Mouse (Mus musculus) mouse embryonic stem cell (cell line): Measurements from ENCODE around the gene Phf1.
"Not testable (repeated sequence)": the region's sequence is repeated elsewhere in the genome, so short reads cannot be mapped to it uniquely, and the experiment has no call there.

ENCODE experiments used
- in situ Hi-C, 2 experiments: fragments of 300-500 bp; cut with MboI; formaldehyde crosslinking; loops; 1 replicate in 1 of 2; 3 replicates in 1 of 2; pipeline ENCODE4 v1.14.3; 2019 to 2020; ENCODE audit warnings: low sequenced_read_pairs in 2 of 2, low pct_unique_long_range_greater_than_20kb in 1 of 2, mixed read lengths in 1 of 2; ENCODE audit not compliant: unreplicated experiment in 1 of 2

The Phf1 gene

DNA sequence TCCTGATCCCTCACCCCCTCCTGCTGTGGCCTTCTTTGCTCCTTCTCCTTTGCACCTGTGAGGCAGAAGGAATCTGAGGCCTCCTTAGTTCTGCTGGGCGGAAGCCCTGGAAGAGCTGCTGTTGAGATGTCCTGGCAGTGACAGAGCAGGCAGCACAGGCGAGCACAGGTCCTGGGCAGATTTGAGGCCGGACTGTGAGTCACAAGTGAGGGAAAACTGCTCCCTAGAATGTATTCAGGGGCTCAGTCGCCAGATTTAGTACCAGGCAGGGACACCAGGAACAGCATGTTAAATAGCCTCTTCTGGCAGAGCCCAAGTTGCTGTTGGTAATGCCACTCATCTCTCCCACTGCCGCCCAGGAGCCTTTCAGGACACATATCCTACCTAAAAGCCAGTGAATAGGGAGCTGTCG lies 35.4 kb downstream of the Phf1 start:
- in situ Hi-C loops = no loop called here

DNA sequence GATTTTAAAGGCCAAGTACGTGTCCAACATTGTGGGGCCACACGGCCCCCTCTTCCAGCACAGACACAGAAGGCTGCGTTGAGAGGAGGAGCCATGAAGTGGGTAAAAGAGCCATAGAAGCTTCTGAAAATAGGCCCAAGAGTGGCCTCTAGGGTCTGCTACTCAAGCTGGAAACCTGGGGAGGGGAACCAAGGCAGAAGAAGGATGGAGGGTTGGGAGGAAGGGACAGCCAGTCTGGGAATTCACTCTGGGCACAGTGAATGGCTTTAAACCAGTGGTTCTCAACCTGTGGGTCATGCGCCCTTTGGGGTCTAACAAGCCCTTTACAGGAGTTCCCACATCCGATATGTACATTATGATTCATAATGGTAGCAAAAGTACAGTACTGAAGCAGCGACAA lies 36.4 kb downstream of the Phf1 start:
- in situ Hi-C loops = no loop called here

DNA sequence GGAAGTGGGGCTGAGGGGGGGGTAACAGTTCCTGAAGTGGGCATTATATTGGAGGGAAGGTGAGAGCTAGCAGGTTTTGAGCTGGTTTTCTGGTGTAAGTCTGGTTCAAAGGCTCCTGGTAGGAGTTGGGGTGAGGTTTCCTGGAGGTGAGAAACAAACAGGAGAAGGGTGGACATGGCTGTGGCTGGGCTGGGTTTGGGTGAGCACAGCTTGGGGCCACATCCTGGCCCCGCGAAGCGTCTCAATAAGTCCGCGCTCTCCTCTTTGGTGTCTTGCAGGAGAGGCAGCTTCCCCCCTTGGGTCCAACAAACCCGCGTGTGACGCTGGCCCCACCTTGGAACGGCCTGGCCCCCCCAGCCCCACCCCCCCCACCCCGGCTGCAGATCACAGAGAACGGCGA lies 37.4 kb downstream of the Phf1 start:
- in situ Hi-C loops = no loop called here

GRCm38 (mm10) chr17:26971247-26971905 lies 38.5 kb downstream of the Phf1 start:
- in situ Hi-C loops = no loop called here

DNA sequence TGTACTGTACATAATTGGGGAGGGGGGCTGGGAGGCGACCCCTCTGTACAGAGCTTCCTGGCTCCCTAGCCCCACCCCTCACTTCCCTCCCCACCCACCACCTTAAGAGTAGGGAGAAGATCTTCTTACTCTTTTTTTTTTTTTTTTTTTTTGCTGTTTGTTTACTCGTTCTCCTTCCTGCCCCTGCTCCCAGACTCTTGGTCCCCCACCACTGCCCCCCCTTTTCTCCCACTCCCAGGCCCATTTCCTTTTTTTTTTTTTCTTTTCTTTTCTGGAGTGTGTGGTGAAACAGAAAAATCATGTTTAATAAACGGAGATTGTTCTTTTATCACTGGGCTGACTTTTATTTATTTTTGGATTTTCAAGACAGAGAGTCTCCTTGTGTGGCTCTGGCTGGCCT lies 39.3 kb downstream of the Phf1 start:
- in situ Hi-C loops = no loop called here

GRCm38 (mm10) chr17:26972703-26973574 lies 40.1 kb downstream of the Phf1 start, which contains the start of gene Zbtb9:
Gene Zbtb9 (plus strand): TSS chr17:26973167.
- in situ Hi-C loops = no loop called here

GRCm38 (mm10) chr17:26974547-26974946 lies 41.7 kb downstream of the Phf1 start:
- in situ Hi-C loops = no loop called here

GRCm38 (mm10) chr17:26975415-26975814 lies 42.6 kb downstream of the Phf1 start:
- in situ Hi-C loops = no loop called here

- in situ Hi-C loops = not testable (repeated sequence)
Measured at GRCm38 (mm10) chr17:26977354-26977753, 44.5 kb downstream of the Phf1 start.

GRCm38 (mm10) chr17:26979426-26979825 lies 46.6 kb downstream of the Phf1 start:
- in situ Hi-C loops = no loop called here

GRCm38 (mm10) chr17:26981050-26981449 lies 48.2 kb downstream of the Phf1 start:
- in situ Hi-C loops = no loop called here

DNA sequence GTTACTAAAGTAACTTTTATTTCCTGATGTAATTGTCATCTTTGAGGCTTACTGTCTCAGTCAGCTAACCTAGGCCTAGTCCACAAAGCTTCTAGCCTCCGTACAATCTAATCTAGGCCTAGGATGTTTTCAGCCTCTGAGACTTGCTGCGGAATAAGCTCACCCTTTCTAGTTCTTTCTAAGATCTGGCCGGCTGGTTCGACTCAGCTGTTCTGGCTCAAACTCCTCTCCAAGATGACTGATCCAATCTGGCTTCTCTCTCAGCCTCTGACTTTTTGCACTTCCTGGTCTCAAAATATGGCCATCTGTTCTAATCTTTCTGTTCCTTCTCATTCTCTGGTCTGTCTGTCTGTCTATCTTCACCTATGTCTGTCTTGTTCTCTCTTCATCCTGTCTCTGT lies 50.5 kb downstream of the Phf1 start:
- in situ Hi-C loops = no loop called here

DNA sequence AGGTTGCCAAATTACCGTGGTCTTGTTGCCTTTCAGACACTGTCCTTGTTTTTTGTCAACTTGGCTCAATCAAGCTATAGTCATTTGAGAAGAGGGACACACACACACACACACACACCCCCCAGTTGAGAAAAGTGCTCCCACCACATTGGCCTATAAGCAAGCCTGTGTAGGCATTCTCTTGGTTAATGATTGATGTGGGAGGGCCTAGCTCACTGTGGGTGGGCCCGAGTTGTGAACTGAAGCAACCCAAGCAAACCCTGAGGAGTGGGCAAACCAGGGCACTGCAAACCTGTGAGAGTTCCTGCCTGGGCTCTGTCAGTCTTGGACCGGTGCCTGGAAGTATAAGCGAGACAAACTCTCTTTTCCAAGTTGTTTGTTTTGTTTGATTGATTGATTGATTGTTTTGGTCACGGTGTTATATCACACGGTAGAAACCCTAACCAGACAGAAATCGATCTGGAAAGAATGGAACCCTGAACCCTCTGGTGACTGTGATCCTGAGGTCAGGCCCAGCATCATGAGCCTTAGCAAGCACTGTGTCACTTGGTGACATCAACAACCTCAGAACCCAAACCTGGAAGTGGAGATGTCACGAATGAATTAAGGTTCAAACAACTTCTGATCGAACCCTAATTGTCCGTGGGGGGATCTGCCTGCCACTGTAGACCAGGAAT lies 52.8 kb downstream of the Phf1 start:
- in situ Hi-C loops = no loop called here
